Mouse (Mus musculus) frontal cortex, adult 2 months (tissue): ENCODE measurements around the gene Hsd17b14. TPM values are rescaled to one million over a fixed set of nuclear protein-coding genes. Genes with fewer than 3 reads are reported as not detected.
"Not testable (repeated sequence)": the region's sequence is repeated elsewhere in the genome, so short reads cannot be mapped to it uniquely, and the experiment has no call there.

ENCODE experiments used
- DNase-seq, 2 experiments: peaks; one replicate each; pipeline ENCODE4 v3.0.0; 2022; ENCODE audit warnings: low spot score in 1 of 2; ENCODE audit errors: extremely low spot score in 1 of 2
- polyA plus RNA-seq: library from polyadenylated mRNA; depleted of rRNA; stranded (reverse); fragments of >200 nt; gene quantifications from 2 replicates; pipeline ENCODE4 v1.2.3, GENCODE M21; 2012; rRNA removed

The Hsd17b14 gene
- 0.34 and 0.53 TPM in 2 replicates for polyA plus RNA-seq

- DNase-seq: no peak
Measured at GRCm38 (mm10) chr7:45554744-45555143, at the start of gene Hsd17b14. TSS of gene Hsd17b14 (plus strand) at chr7:45554893.

GRCm38 (mm10) chr7:45507583-45507982 lies 47.1 kb upstream of the Hsd17b14 start:
- DNase-seq: no peak

- DNase-seq: no peak
Measured at GRCm38 (mm10) chr7:45508561-45508960, 46.1 kb upstream of the Hsd17b14 start.

- no peak for DNase-seq
Measured at GRCm38 (mm10) chr7:45509181-45509882, 45.4 kb upstream of the Hsd17b14 start.

- peak; percentile 85 to 90 for DNase-seq
Measured at GRCm38 (mm10) chr7:45509912-45510787, 44.5 kb upstream of the Hsd17b14 start, which contains the start of gene Nucb1. TSS of gene Nucb1 (minus strand) at chr7:45510406.

- no peak for DNase-seq
Measured at GRCm38 (mm10) chr7:45514411-45514810, 40.3 kb upstream of the Hsd17b14 start.

- DNase-seq: no peak
Measured at GRCm38 (mm10) chr7:45515436-45515835, 39.3 kb upstream of the Hsd17b14 start.

- not testable (repeated sequence) for DNase-seq
Measured at GRCm38 (mm10) chr7:45516846-45517245, 37.8 kb upstream of the Hsd17b14 start.

- no peak for DNase-seq
Measured at GRCm38 (mm10) chr7:45518618-45519017, 36.1 kb upstream of the Hsd17b14 start.

GRCm38 (mm10) chr7:45519345-45520120 lies 35.2 kb upstream of the Hsd17b14 start:
- DNase-seq: no peak

- no peak for DNase-seq
Measured at GRCm38 (mm10) chr7:45520605-45521004, 34.1 kb upstream of the Hsd17b14 start.

GRCm38 (mm10) chr7:45521728-45522184 lies 32.9 kb upstream of the Hsd17b14 start:
- DNase-seq: peak; percentile 90 to 93

GRCm38 (mm10) chr7:45522194-45522752 lies 32.4 kb upstream of the Hsd17b14 start:
- DNase-seq: no peak

GRCm38 (mm10) chr7:45522957-45523676 lies 31.6 kb upstream of the Hsd17b14 start:
- DNase-seq: no peak

- no peak for DNase-seq
Measured at GRCm38 (mm10) chr7:45523678-45524170, 31.0 kb upstream of the Hsd17b14 start.

- no peak for DNase-seq
Measured at GRCm38 (mm10) chr7:45524841-45525621, 29.7 kb upstream of the Hsd17b14 start.

- DNase-seq: peak; percentile 87 to 97
Measured at GRCm38 (mm10) chr7:45525809-45526473, 28.8 kb upstream of the Hsd17b14 start, which contains the start of the genes Ppp1r15a and Plekha4. TSS of gene Ppp1r15a (minus strand) at chr7:45526268. TSS of gene Plekha4 (plus strand) at chr7:45526330.
